Mouse (Mus musculus): Measurements from ENCODE around the gene Kctd14. TPM values are rescaled to one million over a fixed set of nuclear protein-coding genes. Genes with fewer than 3 reads are reported as not detected.

Kctd14 gene
- polyA plus RNA-seq, 1 experiment: 1.4 TPM

DNA sequence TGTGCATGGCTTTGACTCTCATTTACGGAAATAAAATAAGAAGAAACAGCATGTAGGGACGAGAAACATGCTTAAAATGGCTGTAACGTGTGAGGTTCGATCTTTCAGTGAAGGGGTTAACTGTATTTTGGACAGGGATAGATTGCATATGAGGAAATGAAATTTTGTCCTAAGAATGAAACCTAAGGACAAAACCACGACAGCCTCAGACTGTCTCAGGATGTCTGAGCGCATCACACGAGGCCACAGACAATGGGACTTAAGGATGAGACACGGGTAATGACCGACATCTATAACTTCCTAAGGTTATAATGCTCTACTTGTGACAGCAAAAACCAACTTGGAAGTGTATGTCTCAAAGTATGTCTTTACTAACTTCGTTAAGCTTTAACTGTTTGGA lies 16.6 kb upstream of the Kctd14 start:
- no peaks in the 10 kb centered on the region for H3K9me3 ChIP-seq
- no peaks in the 10 kb centered on the region for H3K36me3 ChIP-seq (replicated peaks; ENCODE audit: low read length)

DNA sequence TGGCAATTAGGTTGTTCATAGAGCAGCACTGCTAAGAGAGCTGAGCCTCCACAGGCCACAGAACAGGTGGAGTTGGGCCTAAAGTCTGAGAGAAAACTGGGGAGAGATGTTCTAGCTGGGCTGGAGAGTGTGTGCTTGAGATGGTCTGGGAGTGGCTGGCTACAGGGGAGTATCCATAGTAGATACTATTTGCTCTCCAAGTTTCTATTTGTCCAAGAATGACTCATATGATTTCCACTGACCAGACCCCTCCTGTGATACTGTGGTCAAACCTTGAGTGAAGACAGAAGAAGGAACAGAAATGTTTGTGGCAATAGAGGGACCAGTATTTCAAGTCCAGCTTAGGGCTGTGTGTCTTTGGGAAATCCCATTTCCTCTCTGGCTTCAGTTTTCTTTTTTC lies 12.1 kb upstream of the Kctd14 start:
- TF ChIP-seq GATA1 (IDR thresholded peaks at IDR 0.05; ENCODE audit: borderline replicate concordance, low read length) (no peak), FLI1 (IDR thresholded peaks at IDR 0.05; ENCODE audit: low read length) (no peak)
- Histone ChIP-seq H3K4me3 (replicated peaks) (no peak overlapping the region), H3K36me3 (replicated peaks; ENCODE audit: low read length) (peaks cover 2% of the 10 kb centered on the region), H3K27me3 (replicated peaks) (no peaks in the 10 kb centered on the region), H3K4me1 (peaks cover 10% of the 10 kb centered on the region), H3K9me3 (peaks cover 20% of the 10 kb centered on the region)

More for the DNA sequence above, 16.6 kb upstream of the Kctd14 start:
- no peaks in the 10 kb centered on the region for H3K27me3 ChIP-seq (replicated peaks)
- TF ChIP-seq FLI1 (IDR thresholded peaks at IDR 0.05; ENCODE audit: low read length): no peak
- TF ChIP-seq GATA1 (IDR thresholded peaks at IDR 0.05; ENCODE audit: borderline replicate concordance, low read length): no peak
- no peak overlapping the region for H3K4me3 ChIP-seq (replicated peaks)
- peaks cover 6% of the 10 kb centered on the region; the same call in 1 of the 2 replicates for H3K4me1 ChIP-seq

DNA sequence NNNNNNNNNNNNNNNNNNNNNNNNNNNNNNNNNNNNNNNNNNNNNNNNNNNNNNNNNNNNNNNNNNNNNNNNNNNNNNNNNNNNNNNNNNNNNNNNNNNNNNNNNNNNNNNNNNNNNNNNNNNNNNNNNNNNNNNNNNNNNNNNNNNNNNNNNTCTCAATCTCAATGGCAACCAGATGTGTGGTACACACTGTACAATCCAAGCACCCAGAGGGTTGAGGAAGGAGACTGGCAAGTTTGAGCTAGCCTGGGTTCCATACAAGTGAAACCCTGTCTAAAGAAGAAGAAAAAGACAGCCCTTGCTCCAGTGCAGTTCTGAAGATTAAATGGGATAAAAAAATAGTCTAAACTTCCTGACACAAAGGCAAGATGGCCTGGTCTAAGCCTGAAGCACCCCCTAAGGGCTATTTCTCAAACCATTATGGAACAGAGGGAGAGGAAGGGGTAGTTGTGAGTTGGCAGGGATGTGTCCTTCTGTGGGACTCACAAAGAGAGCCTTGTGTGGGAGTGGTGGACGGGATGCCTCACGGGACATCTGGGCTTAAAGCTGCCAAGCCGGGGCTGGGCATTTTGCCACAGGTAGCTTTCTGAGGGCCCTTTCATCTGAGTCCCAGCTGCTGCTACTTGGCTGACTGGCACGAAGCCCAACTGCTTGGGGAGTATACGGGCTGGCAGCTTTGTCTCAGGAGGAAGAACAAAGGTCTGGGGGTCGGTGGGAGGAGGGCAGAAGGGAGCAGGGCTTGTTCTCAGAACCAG lies 4.8 kb upstream of the Kctd14 start:
- Histone ChIP-seq H3K4me1 (peaks cover 8% of the 10 kb centered on the region), H3K27me3 (replicated peaks) (peaks cover 12% of the 10 kb centered on the region), H3K9me3 (peaks cover 26% of the 10 kb centered on the region), H3K4me3 (replicated peaks) (no peak overlapping the region), H3K36me3 (replicated peaks; ENCODE audit: low read length) (peaks cover 3% of the 10 kb centered on the region)
- no peak for TF ChIP-seq FLI1 (IDR thresholded peaks at IDR 0.05; ENCODE audit: low read length)

DNA sequence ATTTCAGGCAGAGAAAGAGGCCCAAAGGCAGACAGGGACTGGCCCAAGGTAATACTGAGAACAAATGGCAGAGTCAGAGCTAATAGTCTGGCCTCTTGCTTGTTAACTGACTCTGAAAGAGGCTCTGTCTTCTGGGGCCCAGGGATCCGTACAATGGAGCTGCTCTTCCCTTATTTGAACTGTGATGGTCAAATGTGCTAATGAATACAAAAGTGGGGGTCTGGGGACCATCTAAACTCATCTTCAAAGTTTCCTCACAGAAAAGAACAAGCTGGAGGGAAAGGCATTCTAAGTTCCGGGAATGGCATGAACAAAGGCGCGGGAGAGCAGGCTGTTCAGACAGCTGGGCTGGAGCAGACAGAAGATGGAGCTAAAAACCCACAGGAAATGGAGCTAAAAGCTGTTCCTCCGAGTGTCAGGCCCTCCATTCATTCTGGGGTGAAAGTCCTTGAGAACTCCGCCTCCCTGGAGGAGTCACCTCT lies 4.0 kb upstream of the Kctd14 start:
- H3K4me3 ChIP-seq (replicated peaks): no peak overlapping the region
- H3K9me3 ChIP-seq: peaks cover 21% of the 10 kb centered on the region
- peaks cover 12% of the 10 kb centered on the region for H3K27me3 ChIP-seq (replicated peaks)
- no peak for TF ChIP-seq FLI1 (IDR thresholded peaks at IDR 0.05; ENCODE audit: low read length)
- no peak for TF ChIP-seq GATA1 (IDR thresholded peaks at IDR 0.05; ENCODE audit: borderline replicate concordance, low read length)
- peaks cover 3% of the 10 kb centered on the region for H3K36me3 ChIP-seq (replicated peaks; ENCODE audit: low read length)
- H3K4me1 ChIP-seq: peaks cover 15% of the 10 kb centered on the region

DNA sequence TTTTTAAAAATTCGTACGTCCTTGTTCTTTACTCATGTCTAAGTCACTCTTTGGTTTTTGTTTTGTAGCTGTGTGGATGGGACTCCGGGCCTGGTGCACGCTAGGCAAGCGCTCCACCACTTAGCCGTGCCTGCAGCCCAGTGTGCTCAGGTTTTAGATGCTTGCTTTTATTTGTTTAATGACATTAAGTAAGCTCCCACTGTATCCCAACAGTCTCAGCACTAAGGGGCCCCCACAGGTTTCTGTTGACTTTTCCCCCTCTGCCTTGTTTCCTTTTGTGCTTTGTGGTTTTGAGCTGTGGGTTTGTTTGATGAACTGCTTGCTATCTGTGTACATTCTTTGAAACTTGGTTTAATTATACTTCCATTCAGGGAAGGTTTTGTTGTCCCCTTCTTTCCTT lies 1.1 kb downstream of the Kctd14 start:
- Histone ChIP-seq H3K9me3 (peaks cover 20% of the 10 kb centered on the region), H3K27me3 (replicated peaks) (no peaks in the 10 kb centered on the region), H3K4me1 (peaks cover 59% of the 10 kb centered on the region), H3K4me3 (replicated peaks) (peak overlapping the region; percentile 92), H3K36me3 (replicated peaks; ENCODE audit: low read length) (peaks cover 8% of the 10 kb centered on the region)
- TF ChIP-seq GATA1 (IDR thresholded peaks at IDR 0.05; ENCODE audit: borderline replicate concordance, low read length): no peak
- TF ChIP-seq FLI1 (IDR thresholded peaks at IDR 0.05; ENCODE audit: low read length): no peak

DNA sequence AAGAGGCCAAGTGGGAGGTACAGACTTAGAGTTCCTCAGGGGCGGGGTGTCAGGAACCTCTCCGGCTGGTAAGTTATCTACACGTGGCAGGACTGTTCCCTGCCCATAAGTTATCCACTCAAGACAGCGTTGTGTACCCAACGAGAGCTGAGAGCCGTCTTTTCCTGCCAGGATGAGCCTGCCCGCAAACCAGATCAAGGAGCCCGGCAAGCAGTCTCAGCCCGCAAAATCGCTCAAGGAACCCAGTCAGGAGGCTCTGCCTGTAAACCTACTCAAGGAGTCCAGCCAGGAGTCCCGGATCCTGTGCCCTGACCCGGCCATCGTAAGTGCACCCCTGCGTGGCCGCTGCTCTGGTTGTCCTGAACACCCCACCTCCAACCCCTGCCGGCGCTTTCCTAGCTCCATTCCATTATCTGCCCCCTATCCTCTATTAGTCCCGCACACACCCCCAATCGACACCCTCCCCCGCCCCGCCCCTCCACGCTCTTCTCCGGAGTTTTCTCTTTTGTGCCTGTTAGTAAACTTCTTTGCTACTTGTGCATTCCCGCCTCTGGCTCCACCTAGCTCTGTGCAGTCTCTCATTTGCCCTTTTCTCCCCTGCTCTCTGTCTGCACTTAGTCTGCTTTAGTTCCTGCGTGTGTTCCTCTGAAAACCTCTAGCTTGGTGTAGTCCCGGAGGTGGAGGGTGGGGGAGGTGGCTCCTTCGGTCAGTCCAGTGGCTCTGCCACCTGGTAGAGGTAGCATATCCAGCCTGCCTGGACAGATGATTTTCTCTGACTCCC lies 2.2 kb downstream of the Kctd14 start:
- Histone ChIP-seq H3K27me3 (replicated peaks) (no peaks in the 10 kb centered on the region), H3K4me3 (replicated peaks) (peak overlapping the region; percentile 92), H3K9me3 (peaks cover 19% of the 10 kb centered on the region), H3K36me3 (replicated peaks; ENCODE audit: low read length) (peaks cover 17% of the 10 kb centered on the region), H3K4me1 (peaks cover 56% of the 10 kb centered on the region)
- TF ChIP-seq GATA1 (IDR thresholded peaks at IDR 0.05; ENCODE audit: borderline replicate concordance, low read length) (no peak), FLI1 (IDR thresholded peaks at IDR 0.05; ENCODE audit: low read length) (no peak)

DNA sequence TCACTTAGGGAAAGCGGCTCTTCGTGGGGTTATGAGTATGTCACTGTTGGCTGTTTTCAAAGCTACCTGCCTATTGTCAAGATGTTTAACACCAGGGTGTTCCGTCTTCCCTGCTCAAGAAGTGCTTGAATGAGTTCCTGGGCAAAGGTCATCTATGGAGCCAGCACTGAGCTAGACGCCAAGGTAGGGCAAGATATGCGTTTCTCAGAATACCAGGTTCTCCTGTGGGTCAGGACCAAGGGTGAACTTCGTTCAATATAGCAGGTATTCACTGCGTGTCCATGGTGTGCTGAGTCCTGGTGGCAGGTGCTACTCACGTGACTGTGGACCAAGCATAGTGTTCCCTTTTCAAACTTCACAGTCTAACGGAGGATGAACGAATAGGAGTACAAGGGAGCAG lies 3.7 kb downstream of the Kctd14 start:
- Histone ChIP-seq H3K36me3 (replicated peaks; ENCODE audit: low read length) (peaks cover 22% of the 10 kb centered on the region), H3K4me1 (peaks cover 56% of the 10 kb centered on the region), H3K9me3 (peaks cover 7% of the 10 kb centered on the region), H3K27me3 (replicated peaks) (no peaks in the 10 kb centered on the region), H3K4me3 (replicated peaks) (peak overlapping the region; percentile 50)
- TF ChIP-seq GATA1 (IDR thresholded peaks at IDR 0.05; ENCODE audit: borderline replicate concordance, low read length): no peak
- no peak for TF ChIP-seq FLI1 (IDR thresholded peaks at IDR 0.05; ENCODE audit: low read length)

DNA sequence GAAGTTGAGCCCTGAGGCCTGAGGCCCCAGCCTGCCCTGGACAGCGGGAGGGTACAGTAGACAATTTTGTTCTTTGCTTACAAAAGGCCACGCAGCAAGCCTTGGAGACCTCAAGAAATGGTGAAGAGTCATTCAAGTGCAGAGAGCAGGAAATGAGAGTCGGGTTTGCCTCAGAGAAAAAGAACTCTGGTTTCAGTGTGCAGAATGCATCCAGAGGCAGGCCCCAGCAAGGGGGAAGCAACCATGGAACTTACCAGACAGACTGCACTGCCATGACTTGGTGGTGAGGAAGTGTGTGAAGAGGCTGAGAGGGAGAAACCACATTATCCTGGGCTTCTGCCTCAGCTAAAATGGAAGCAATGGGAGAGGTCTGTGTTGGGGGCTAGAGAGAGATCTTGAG lies 4.5 kb downstream of the Kctd14 start:
- Histone ChIP-seq H3K36me3 (replicated peaks; ENCODE audit: low read length) (peaks cover 28% of the 10 kb centered on the region), H3K9me3 (peaks cover 10% of the 10 kb centered on the region), H3K27me3 (replicated peaks) (no peaks in the 10 kb centered on the region), H3K4me1 (peaks cover 56% of the 10 kb centered on the region), H3K4me3 (replicated peaks) (peak overlapping the region; percentile 50)
- no peak for TF ChIP-seq GATA1 (IDR thresholded peaks at IDR 0.05; ENCODE audit: borderline replicate concordance, low read length)
- no peak for TF ChIP-seq FLI1 (IDR thresholded peaks at IDR 0.05; ENCODE audit: low read length)

DNA sequence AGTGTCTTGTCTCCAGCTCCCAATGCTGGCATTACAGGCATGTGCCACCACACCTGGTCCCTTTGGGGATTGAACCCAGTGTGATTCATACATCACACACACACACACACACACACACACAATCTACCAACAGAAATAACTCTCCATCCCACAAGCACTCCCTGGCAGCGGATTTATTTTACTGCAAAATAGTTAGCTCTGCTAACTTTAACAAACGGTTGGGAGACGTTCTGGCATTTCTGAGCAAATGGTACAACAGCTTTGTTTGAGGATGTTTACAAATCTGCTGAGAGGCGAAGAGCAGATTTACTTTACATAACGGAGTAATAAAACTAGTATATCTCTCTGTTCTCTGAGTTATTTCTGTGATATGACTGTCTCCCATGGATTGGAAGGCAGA lies 21.9 kb downstream of the Kctd14 start:
- peaks cover 15% of the 10 kb centered on the region for H3K4me1 ChIP-seq
- H3K36me3 ChIP-seq (replicated peaks; ENCODE audit: low read length): no peaks in the 10 kb centered on the region
- TF ChIP-seq GATA1 (IDR thresholded peaks at IDR 0.05; ENCODE audit: borderline replicate concordance, low read length): no peak
- TF ChIP-seq FLI1 (IDR thresholded peaks at IDR 0.05; ENCODE audit: low read length): no peak
- no peak overlapping the region for H3K4me3 ChIP-seq (replicated peaks)
- H3K27me3 ChIP-seq (replicated peaks): no peaks in the 10 kb centered on the region
- H3K9me3 ChIP-seq: peaks cover 8% of the 10 kb centered on the region; the same call in 1 of the 2 replicates

DNA sequence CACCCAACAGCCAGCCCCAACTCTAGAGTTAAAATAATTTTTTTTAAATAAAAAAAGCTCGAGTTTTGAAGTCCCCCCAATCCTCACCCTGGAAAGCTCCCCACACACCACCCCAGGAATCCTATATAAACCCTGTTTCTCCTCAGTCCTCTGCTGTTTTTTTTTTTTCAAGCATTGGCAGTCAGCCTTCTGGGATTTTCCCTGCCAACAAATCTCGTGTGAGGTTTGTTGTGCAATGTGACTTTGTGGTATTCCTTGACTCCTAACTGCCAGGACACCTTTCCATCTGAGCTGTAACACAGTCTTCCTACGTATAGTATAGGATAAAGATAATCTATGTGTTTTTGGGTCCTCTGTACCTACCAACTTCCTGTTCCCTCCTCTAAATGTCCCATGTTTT lies 28.2 kb downstream of the Kctd14 start:
- Histone ChIP-seq H3K4me1 (peaks cover 46% of the 10 kb centered on the region), H3K9me3 (0 out of 2 replicates have a peak, but pooled peaks cover 4% of the 10 kb centered on the region), H3K27me3 (replicated peaks) (no peaks in the 10 kb centered on the region), H3K36me3 (replicated peaks; ENCODE audit: low read length) (no peaks in the 10 kb centered on the region), H3K4me3 (replicated peaks) (no peak overlapping the region)
- TF ChIP-seq FLI1 (IDR thresholded peaks at IDR 0.05; ENCODE audit: low read length): no peak
- TF ChIP-seq GATA1 (IDR thresholded peaks at IDR 0.05; ENCODE audit: borderline replicate concordance, low read length): no peak
